Mouse (Mus musculus): Measurements from ENCODE around the gene Gdpgp1.

The Gdpgp1 gene

DNA sequence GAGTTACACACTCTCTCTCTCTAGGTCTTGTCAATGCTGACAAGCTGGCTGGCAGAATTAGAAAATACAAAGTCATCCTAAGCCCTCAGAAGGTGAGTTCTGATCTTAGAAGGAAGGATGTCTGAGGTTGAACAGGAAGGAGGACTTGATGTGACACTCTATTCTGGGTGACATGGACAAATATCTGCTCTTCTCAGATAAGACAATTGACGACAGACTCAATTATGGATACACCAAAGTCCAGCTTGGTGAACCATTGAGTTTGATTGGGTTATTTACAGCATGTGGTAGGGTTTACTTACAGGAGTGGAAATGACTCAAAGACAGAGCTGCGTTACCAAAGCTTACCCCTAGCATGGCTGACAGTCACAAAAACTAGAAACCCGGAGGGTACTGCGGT, 43.7 kb downstream of the Gdpgp1 start:
- no peak for DNase-seq (ENCODE audit: low spot score in 2 of 2)

- no peak for DNase-seq (ENCODE audit: low spot score in 2 of 2)
These were observed 47.4 kb downstream of the Gdpgp1 start for GRCm38 (mm10) chr7:80280032-80280431.

- no peak for DNase-seq (ENCODE audit: low spot score in 2 of 2)
These were observed 48.3 kb downstream of the Gdpgp1 start for GRCm38 (mm10) chr7:80280998-80281397.

DNA sequence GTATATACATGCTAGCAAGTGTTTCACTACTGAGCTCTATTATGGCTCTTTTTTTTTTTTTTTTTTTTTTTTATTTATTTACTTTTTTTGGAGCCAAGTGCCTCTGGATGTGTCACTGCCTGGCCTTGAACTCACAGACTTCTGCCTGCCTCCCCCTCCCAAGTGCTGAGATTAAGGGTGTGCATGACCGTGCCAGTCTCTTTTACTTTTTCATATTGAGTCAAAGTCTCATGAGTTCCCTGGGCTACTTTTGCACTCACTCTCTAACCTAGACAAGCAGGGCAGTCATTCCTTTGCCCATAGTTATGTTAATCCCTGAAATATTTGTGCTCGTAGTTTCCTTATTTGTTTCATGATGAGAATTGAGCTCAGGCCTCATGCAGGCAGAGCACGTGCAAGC, 49.0 kb downstream of the Gdpgp1 start:
- DNase-seq (ENCODE audit: low spot score in 2 of 2): no peak

- no peak for DNase-seq (ENCODE audit: low spot score in 2 of 2)
These were observed 50.7 kb downstream of the Gdpgp1 start for GRCm38 (mm10) chr7:80283226-80283918.

- DNase-seq (ENCODE audit: low spot score in 2 of 2): no peak
These were observed 51.7 kb downstream of the Gdpgp1 start for GRCm38 (mm10) chr7:80284391-80284790.

DNA sequence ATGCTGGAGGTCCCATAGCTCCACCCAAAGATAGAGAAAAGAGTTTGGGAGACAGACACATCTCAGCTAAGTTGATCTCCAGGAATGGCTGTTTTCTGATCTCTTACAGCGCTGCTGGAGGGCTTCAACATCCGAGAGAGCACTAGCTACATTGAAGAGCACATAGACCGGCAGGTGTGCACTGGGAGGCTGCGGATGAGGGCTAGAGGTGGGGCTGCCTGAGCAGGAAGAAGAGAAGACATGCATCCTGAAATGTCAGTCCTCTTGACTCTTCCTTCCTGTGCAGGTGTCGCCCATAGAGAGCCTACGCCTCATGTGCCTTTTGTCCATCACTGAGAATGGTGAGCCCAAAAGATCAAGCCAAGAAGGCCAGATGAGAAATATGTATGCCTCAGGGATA, 53.1 kb downstream of the Gdpgp1 start:
- no peak for DNase-seq (ENCODE audit: low spot score in 2 of 2)

DNA sequence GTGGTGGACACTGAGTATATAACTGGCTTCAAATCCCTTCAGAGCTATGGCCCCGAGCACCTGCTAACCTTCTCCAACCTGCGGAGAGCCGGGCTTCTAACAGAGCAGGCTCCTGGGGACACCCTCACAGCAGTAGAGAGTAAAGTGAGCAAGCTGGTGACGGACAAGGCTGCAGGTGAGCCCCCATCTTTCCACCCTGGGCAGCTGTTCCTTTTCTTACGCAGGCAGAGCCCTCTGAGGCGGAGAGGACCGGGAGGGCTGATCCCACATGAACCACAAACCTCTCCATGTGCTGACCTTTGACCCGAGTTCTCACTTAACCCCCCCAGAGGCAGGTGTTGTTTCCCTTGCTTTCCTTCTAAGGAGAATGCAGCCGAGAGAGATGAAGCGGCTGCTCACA, 55.1 kb downstream of the Gdpgp1 start:
- DNase-seq (ENCODE audit: low spot score in 2 of 2): no peak

All from frontal cortex, postnatal 14 days (tissue).